Mouse (Mus musculus) liver, embryonic 11.5 days (tissue): ENCODE measurements around the gene Suclg1. TPM values are rescaled to one million over a fixed set of nuclear protein-coding genes. Genes with fewer than 3 reads are reported as not detected.

Experiments
- ATAC-seq: fragments of 200-750 bp; cut with Nextera tagmentation; replicated peaks from 2 replicates; pipeline ENCODE4 v1.8.0; 2017; ENCODE audit warnings: moderate number of reproducible peaks, mild to moderate bottlenecking, moderate TSS enrichment, moderate library complexity; ENCODE audit not compliant: low FRiP score
- DNase-seq: peaks from one replicate; pipeline ENCODE4 v3.0.0-alpha.2; 2017; ENCODE audit warnings: low spot score
- H3K27ac ChIP-seq: fragments of 300-500 bp; sonication (generic); 2 replicates; pipeline ENCODE4 v1.5.1; 2014; ENCODE audit warnings: mild to moderate bottlenecking, low read depth, low read length, control low read depth
- H3K27me3 ChIP-seq: fragments of 300-500 bp; sonication (generic); replicated peaks from 2 replicates; pipeline ENCODE4 v1.6.1; 2014; ENCODE audit warnings: low read length, mixed read lengths; ENCODE audit not compliant: control insufficient read depth, insufficient read depth
- H3K36me3 ChIP-seq: fragments of 300-500 bp; sonication (generic); 2 replicates; pipeline ENCODE4 v1.6.1; 2014; ENCODE audit warnings: mild to moderate bottlenecking, low read length, moderate library complexity, mixed read lengths; ENCODE audit not compliant: control insufficient read depth, insufficient read depth
- H3K4me1 ChIP-seq: fragments of 300-500 bp; sonication (generic); replicated peaks from 2 replicates; pipeline ENCODE4 v1.6.1; 2014; ENCODE audit warnings: low read length, mixed read lengths; ENCODE audit not compliant: control insufficient read depth, insufficient read depth
- H3K4me2 ChIP-seq: fragments of 300-500 bp; sonication (generic); 2 replicates; pipeline ENCODE4 v1.6.1; 2014; ENCODE audit warnings: mild to moderate bottlenecking, control low read depth, moderate library complexity
- H3K4me3 ChIP-seq: fragments of 300-500 bp; sonication (generic); 2 replicates; pipeline ENCODE4 v1.5.1; 2014; ENCODE audit warnings: low read depth, low read length, control low read depth
- H3K9ac ChIP-seq: fragments of 300-500 bp; sonication (generic); 2 replicates; pipeline ENCODE4 v1.6.1; 2014; ENCODE audit warnings: low read depth, low read length, control low read depth
- H3K9me3 ChIP-seq: fragments of 300-500 bp; sonication (generic); 2 replicates; pipeline ENCODE4 v1.6.1; 2016; ENCODE audit warnings: low read length, inconsistent platforms, mixed read lengths; ENCODE audit not compliant: control insufficient read depth
- WGBS: fragments of 180-500 bp; shearing (Covaris S2); extraction: QIAGEN DNeasy Blood & Tissue Kit; methylation state at CpG from one replicate; pipeline ENCODE4 v1.1.7; 2014; 5-methylcytosine and 5-hydroxymethylcytosine counted together
- polyA plus RNA-seq: library from polyadenylated mRNA; unstranded; fragments of >200 nt; fragmentation: Nextera tagmentation; extraction: Ambion mirVana; gene quantifications from 2 replicates; pipeline ENCODE4 v1.2.1, GENCODE M21; 2014

Suclg1 gene
- polyA plus RNA-seq, 1 experiment from 2014 or later = 188 TPM

DNA sequence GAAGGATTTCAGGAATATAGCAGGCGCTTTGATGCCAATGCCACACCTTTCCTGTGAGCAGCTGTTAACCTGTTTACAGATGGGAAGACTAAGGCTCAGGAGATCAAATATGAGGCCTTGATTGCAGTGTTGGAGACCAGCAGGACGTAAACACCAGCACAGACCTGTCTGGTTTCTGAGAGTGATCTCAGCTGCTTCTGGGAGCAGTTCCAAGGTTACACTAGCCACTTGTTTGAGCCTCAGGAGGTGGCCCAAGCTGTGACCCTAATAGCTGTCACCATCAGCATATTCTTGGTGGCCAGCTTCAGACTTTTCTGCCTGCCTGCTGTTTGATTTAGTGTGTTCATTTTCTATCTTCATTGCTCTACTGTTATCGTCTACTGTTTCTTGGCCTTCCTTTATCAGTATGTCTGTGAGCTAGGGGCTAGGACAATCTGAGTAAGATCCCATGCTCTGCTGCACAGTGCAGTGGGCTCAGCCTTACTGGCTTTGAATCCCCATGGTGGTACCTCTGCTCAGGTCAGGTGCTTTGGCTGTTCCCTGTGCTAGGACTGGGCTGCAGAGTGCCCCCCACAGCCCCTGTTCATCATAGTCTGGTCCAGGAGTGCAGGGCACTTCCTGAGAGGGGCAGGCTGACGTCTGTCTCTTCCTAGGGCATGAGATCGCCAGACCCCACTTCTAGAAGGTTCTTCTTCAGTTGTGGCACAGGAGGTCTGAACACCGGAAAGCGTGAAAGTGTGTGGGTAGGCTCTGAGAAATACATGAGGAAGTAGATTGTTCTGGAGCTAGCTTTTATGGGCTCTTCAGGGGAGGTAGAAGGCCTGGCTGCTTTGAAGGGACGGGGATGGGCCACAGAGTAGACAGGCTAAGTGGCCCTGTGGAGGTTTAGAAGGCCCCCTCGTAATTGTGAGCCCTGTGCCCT is 6.4 kb downstream of the Suclg1 start:
- DNase-seq = no peak
- H3K27ac ChIP-seq = no peak overlapping the region
- ATAC-seq = no peak; the same call in 1 of the 2 replicates

DNA sequence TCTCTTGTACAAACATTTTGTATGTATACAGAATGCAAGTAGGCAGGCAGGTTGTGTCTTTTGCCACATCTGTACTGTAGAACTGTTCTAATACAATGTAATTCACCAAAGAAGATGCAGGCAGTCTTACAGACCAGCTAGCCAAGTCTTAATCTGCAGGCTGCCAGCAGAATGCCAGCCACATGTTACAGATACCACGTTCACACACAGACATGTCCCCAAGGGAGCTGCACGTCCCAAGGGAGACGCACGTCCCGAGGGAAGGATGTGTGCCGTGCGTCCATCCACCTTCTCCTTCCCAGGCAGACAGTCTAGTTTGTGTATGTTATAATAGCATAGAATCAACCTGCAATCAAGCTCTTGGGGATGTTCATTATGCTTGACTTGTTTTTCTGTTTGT is 8.9 kb downstream of the Suclg1 start:
- peaks cover 12% of the 10 kb centered on the region for H3K36me3 ChIP-seq
- H3K27ac ChIP-seq = no peak overlapping the region
- no peak overlapping the region for H3K9ac ChIP-seq
- H3K4me1 ChIP-seq = peaks cover 16% of the 10 kb centered on the region
- WGBS = 94% methylated on average over 7 of the region's 7 CpGs
- no peak overlapping the region for H3K4me2 ChIP-seq
- DNase-seq (no peak), ATAC-seq (no peak)
- no peak overlapping the region for H3K4me3 ChIP-seq
- no peaks in the 10 kb centered on the region for H3K9me3 ChIP-seq
- no peaks in the 10 kb centered on the region for H3K27me3 ChIP-seq

More for the DNA sequence above, 6.4 kb downstream of the Suclg1 start:
- Histone ChIP-seq H3K4me2 (no peak overlapping the region), H3K4me1 (peaks cover 21% of the 10 kb centered on the region), H3K36me3 (no peaks in the 10 kb centered on the region; the same call in 1 of the 2 replicates), H3K9ac (no peak overlapping the region), H3K27me3 (no peaks in the 10 kb centered on the region), H3K4me3 (no peak overlapping the region), H3K9me3 (no peaks in the 10 kb centered on the region)
- WGBS = 72% methylated on average over 9 of the region's 9 CpGs

DNA sequence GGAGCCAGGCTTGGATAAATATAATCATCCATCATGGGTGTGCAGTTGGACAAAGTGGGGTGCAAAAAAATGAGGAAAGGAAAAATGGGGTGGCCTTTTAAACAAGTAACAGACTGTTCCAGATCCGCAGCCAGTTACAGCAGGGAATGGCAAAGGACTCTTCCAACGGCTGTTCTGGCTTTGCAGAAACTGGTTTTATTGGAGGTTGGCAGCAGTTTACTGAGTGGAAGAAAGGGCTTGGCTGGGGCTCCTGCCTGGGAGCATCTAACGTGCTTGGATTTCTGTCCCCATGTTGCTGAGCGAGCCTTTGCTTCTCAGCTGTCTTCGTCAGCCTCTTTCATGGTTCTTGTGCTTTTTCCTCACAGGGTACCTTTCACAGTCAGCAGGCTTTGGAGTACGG is 11.9 kb downstream of the Suclg1 start:
- no peak for ATAC-seq
- H3K4me2 ChIP-seq = no peak overlapping the region
- H3K4me1 ChIP-seq = no peaks in the 10 kb centered on the region
- 88% methylated on average over 6 of the region's 6 CpGs for WGBS
- no peak overlapping the region for H3K4me3 ChIP-seq
- H3K27me3 ChIP-seq = no peaks in the 10 kb centered on the region
- no peak overlapping the region for H3K9ac ChIP-seq
- no peaks in the 10 kb centered on the region for H3K9me3 ChIP-seq
- no peak overlapping the region for H3K27ac ChIP-seq
- H3K36me3 ChIP-seq = peaks cover 17% of the 10 kb centered on the region
- no peak for DNase-seq

DNA sequence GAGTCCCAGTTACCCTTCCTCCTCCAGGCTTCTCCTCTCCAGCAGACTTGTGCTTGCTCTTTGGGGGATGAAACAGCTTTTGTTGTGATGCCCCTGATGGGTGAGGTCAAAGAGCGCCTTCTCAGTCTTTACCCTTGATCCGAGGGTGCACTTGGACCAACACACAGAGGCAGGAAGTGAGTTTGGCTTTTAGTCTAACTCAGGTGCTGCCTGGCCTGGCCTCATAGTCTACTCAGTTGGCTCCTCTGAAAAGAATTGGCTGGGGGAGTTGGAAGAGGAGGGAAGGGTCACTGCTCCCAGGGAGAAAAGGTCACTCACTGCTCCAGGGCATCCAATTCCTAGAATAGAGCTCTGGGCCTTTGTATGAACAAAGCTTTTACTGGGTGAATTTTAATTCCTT is 16.6 kb downstream of the Suclg1 start:
- no peaks in the 10 kb centered on the region for H3K4me1 ChIP-seq
- DNase-seq = no peak
- no peaks in the 10 kb centered on the region for H3K27me3 ChIP-seq
- no peak overlapping the region for H3K27ac ChIP-seq
- ATAC-seq = no peak
- 85% methylated on average over 2 of the region's 2 CpGs for WGBS
- peaks cover 22% of the 10 kb centered on the region for H3K36me3 ChIP-seq
- H3K4me2 ChIP-seq = no peak overlapping the region
- no peaks in the 10 kb centered on the region for H3K9me3 ChIP-seq
- H3K9ac ChIP-seq = no peak overlapping the region
- no peak overlapping the region for H3K4me3 ChIP-seq

DNA sequence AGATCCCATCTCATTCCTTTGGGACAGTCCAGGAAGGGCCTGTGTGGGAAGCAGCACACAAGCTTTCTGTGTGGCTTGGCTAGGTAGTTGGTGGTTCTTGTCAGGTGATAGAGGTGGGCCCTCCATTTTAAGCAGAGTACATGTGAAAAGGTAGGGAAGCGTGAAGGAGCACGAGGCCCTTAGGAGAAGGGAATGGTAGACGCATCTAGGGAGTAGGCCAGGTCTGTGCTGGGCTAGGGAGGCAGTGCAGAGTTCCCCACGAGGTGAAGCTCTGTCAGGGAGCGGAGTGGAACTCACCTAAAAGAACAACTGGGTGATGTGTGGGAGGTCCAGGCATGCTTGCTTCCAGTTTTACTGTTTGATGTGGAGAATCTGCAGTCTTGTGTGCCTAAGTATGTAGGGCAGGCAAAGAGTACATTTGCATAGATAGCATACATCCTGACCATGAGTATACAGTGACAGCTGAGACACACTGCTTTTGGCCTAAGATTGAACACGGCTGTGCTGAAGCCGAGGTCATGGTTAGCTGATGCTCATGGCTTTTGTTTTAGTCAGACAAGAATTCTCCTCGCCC is 19.6 kb downstream of the Suclg1 start:
- H3K9me3 ChIP-seq = no peaks in the 10 kb centered on the region
- ATAC-seq (no peak), DNase-seq (no peak)
- peaks cover 35% of the 10 kb centered on the region for H3K36me3 ChIP-seq
- no peak overlapping the region for H3K4me3 ChIP-seq
- no peaks in the 10 kb centered on the region for H3K27me3 ChIP-seq
- H3K9ac ChIP-seq = no peak overlapping the region
- no peak overlapping the region for H3K4me2 ChIP-seq
- no peak overlapping the region for H3K27ac ChIP-seq
- 85% methylated on average over 8 of the region's 8 CpGs for WGBS
- H3K4me1 ChIP-seq = no peaks in the 10 kb centered on the region

DNA sequence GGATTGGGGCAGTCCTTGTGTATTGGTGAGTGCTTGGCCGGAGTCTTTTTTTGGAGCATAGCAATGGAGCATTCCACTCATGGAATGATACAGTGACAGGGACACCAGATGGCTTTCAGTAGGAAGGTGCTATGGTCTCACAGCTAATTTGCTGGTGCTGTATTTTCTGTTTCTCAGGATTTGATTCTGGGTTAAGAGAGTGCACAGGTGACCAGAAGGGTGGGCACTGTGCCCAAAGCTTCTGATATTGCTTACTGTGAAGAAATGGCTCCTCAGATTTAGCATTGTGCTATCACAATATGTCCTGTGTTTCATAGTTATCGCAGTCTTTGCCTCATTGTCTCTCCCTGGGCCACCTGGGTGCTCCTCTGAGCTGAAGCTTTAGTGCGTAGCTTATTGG is 21.2 kb downstream of the Suclg1 start:
- Histone ChIP-seq H3K4me2 (no peak overlapping the region), H3K9me3 (no peaks in the 10 kb centered on the region), H3K36me3 (peaks cover 34% of the 10 kb centered on the region), H3K9ac (no peak overlapping the region), H3K4me1 (no peaks in the 10 kb centered on the region), H3K27me3 (no peaks in the 10 kb centered on the region), H3K27ac (no peak overlapping the region), H3K4me3 (no peak overlapping the region)
- no peak for ATAC-seq
- no peak for DNase-seq
- WGBS = 95% methylated on average over 3 of the region's 3 CpGs

DNA sequence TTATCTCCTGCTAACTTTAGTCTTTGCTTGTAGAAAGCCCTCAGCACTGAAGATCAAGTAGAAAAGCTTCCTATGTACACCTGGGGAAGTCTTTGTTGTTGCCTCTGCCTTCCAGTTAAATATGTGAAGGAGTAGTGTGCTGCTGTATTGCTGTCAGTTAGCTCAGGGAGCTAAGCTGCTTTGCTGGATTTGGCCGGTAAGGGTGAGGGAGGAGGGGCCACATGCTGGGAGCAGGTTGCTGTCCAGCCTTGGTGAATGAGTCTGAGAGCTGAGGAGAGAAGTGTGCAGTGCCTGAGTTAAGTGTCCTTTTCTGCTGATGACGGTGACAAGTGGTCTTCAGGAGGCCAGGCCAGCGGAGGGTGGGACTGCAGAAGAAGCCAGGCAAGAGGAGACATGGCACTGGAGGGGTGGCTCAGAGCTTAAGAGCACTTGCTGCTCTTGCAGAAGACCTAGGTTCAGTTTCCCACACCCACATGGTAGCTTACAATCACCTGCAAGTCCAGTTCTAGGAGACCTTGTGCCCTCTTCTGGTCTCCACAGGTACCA is 23.4 kb downstream of the Suclg1 start:
- DNase-seq (no peak), ATAC-seq (no peak)
- H3K9ac ChIP-seq = no peak overlapping the region
- no peak overlapping the region for H3K4me3 ChIP-seq
- 92% methylated on average over 3 of the region's 3 CpGs for WGBS
- H3K9me3 ChIP-seq = no peaks in the 10 kb centered on the region
- no peak overlapping the region for H3K27ac ChIP-seq
- no peaks in the 10 kb centered on the region for H3K27me3 ChIP-seq
- peaks cover 42% of the 10 kb centered on the region for H3K36me3 ChIP-seq
- no peak overlapping the region for H3K4me2 ChIP-seq
- H3K4me1 ChIP-seq = no peaks in the 10 kb centered on the region

DNA sequence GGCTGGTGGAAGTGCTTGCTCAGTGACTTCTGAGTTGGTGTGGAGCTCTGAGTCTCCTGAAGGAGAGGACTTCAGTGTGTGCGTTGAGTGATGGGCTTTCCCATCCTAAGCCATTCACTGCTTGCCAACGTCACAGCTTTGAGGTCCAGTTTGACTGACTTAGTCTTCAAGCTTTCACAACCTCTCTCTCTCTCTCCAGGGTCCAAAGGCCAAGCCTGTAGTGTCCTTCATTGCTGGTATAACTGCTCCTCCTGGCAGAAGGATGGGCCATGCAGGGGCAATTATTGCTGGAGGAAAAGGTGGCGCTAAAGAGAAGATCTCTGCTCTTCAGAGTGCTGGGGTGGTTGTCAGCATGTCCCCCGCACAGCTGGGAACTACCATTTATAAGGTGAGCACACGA is 26.8 kb downstream of the Suclg1 start:
- H3K4me2 ChIP-seq = no peak overlapping the region
- H3K27me3 ChIP-seq = no peaks in the 10 kb centered on the region
- WGBS = 92% methylated on average over 5 of the region's 5 CpGs
- DNase-seq (no peak), ATAC-seq (no peak)
- no peaks in the 10 kb centered on the region for H3K4me1 ChIP-seq
- H3K4me3 ChIP-seq = no peak overlapping the region
- no peak overlapping the region for H3K27ac ChIP-seq
- peaks cover 40% of the 10 kb centered on the region for H3K36me3 ChIP-seq
- no peak overlapping the region for H3K9ac ChIP-seq
- H3K9me3 ChIP-seq = no peaks in the 10 kb centered on the region
